Mouse (Mus musculus): ENCODE measurements around the gene Higd1a. TPM values are rescaled to one million over a fixed set of nuclear protein-coding genes. Genes with fewer than 3 reads are reported as not detected.
A peak's percentile ranks its signal among the peaks of the same experiment; 100 is the strongest.

The Higd1a gene
- polyA plus RNA-seq (2012; rRNA removed), result 55.1 and 55.2 TPM in 2 replicates

DNA sequence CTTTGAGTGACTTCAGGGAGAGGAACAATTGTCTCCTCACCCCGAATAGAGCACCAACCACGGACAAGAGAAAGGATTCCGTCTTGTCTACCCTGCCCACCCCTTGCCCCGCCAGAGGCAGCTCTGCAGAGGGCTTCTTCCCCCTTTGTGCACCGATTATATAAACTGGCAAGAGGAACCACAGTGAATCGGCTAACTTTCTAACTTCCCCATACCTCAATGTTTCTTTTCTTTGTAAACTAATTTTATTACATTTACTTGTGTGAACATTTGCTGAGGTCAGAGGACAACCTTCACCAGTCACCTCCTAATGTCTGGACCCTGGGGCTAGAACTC lies at the start of gene Higd1a:
TSS of gene Higd1a (minus strand) at position 210 of the 336 bp plus-strand sequence.
- no peak for DNase-seq (ENCODE audit: low spot score)

DNA sequence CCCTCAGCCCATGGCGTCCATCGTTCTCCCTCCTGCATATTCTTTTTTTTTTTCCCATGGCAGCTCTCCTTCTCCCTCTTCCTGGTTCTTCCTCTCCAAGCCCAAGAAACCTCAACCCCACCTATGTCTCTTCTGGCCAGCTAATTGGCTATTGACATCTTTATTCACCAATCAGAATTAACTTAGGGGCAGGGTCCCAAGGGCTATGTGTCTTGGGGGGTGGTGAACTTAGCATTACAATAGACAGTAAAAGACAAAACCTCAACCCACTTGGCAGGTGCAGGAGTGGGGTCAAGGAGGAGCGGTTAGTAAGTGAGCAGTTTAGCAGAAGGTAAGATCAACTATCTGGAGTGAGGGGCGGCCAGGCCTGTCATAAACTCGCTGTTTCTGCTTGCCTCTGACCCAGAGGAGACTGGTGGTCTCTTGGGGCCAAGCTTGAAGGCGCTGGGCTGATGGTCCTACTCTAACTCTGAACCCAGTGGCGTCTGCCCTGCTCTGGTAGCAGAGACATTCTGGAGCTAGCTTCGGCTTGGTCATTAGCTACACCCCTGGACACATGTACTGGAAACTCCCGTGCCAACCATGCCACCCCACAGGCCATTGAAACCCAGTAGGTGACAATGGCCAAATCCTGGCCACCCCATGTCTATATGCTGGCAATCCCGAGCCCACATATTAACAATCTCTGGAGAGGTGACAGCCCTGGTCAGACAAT lies 49.4 kb upstream of the Higd1a start:
- peak; percentile 11 for DNase-seq (ENCODE audit: low spot score)

GRCm38 (mm10) chr9:121906456-121906855 lies 48.3 kb upstream of the Higd1a start:
- peak; percentile 3 for DNase-seq (ENCODE audit: low spot score)

GRCm38 (mm10) chr9:121905556-121906185 lies 47.5 kb upstream of the Higd1a start:
- peak; percentile 6 for DNase-seq (ENCODE audit: low spot score)

DNA sequence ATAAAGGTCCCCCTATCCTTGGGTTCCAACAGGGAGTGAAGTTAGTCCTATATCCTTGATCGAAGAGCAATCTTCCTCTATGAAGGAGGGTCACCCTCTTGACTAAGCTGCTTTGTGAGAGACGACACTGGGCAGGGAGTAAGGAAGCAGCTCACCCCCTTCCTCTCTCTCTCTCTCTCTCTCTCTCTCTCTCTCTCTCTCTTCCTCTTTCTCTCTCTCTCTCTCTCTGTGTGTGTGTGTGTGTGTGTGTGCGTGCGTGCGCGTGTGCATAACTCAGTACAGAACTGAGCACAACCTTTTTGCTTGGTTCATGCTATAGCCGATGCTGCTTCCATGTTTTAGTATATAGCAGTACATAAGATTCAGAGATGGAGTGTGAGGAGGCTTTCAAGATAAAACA lies 46.8 kb upstream of the Higd1a start:
- DNase-seq (ENCODE audit: low spot score), result peak; percentile 2

DNA sequence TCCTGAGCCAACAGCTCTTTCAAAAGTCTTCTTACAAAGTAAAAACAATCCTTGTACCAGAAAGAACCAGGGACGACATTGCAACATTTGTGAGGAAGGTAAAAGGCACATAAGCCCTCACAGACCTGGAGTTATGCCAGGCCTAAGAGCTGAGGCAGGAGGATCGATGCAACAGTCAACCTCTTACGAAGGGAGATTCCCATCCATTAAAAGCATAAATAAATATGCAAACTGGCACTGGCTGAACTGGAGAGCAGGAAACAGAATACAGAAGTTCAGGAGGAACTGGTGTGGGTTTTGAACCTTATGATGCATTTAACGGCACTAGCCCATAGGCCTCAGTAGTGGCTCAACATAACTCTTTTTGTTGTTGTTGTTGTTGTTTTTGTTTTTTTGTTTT lies 46.2 kb upstream of the Higd1a start:
- DNase-seq (ENCODE audit: low spot score), result no peak

GRCm38 (mm10) chr9:121903476-121904305 lies 45.5 kb upstream of the Higd1a start:
- DNase-seq (ENCODE audit: low spot score), result peak; percentile 13

DNA sequence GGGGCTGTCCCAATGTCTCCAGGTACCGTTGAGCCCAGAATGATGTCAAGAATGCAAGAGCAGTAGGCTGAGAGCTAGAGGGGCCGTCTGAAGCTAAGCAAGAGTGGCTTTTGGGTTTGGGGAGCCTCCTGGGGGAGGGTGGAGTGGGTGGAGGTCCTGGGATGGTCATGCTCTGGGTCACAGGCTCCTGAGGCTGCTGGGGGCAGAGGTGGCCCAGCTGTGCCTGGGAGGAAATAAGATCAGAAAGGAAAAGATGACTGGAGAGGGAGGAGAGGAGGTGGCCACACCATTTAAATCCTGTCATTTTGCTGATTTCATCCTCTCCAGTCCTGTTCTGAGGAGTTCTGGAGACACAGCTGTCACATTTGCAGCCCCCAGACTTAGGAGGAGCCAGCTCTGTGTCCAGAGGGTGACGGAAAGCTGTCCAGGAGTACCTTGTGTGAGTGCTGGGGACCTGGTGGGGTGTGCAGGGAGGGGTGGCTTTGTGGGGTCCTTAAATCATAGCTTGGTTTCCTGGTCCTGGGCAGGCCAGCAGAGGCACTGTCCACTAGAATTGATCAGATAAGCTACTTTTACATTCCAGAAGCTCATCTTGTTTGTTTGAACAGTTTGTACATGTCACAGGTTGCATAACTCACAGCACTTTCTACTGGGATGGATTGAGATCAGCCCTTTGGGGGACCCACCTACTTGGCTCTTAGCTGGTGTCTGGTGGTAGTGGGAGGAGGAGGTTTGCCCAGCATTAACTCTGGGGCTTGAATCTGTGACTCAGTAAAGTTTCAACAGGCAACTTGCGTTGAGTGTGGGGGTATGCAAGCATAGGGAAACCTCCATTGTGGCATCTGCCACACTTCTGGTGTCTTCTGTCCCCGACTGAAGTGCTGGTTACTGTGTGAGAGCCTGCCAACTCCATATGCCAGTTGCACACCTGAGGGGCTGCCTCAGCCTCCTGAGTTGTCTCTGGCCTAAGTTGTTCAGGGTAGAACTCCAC lies 43.8 kb upstream of the Higd1a start:
- peak; percentile 18 for DNase-seq (ENCODE audit: low spot score)

DNA sequence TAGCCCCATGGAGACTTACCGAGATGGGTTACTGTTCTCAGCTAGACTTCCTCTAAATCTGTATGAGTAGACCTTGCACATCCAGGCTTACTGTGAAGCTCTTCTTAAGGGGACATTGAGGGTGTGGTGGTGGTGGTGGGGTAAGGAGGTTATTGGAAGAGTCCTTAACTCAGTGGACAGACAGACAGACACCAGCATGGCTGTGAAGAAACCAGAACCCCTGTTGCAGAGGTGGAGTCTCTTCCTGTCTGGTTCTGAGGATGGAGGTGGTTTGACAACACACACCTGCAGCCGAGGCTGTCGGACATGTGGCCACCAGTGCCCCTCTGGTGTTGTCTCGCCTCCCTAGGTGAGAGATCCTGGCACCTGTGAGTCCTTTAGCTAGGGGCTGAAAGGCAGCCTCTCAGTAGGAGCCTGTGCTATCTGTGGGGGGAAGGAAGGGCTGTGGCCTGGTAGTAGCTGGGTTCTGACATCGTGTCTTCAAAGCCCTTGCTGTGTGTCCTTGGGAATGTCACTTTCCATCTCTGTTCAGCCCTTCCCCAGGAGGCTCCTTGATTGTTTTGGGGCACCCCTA lies 42.2 kb upstream of the Higd1a start:
- DNase-seq (ENCODE audit: low spot score), result peak; percentile 15

DNA sequence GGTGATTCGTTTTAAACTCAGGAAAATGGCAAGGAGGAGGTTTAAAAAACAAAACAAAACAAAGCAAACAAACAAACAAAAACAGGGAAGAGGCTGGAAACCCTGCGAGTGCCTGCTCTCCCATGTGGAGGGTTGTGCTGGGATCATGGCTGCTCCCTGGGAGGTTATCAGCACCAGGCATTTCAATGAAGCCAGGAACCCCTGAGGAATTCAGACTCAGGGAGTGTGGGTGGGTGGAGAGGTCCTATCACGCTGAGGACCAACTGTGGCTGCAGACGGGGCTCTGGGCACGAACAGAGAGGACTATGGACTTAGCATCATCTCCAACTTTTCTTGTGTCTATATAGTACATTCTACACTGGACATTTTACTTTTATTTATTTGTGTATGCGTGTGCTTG lies 41.1 kb upstream of the Higd1a start:
- DNase-seq (ENCODE audit: low spot score), result peak; percentile 9

DNA sequence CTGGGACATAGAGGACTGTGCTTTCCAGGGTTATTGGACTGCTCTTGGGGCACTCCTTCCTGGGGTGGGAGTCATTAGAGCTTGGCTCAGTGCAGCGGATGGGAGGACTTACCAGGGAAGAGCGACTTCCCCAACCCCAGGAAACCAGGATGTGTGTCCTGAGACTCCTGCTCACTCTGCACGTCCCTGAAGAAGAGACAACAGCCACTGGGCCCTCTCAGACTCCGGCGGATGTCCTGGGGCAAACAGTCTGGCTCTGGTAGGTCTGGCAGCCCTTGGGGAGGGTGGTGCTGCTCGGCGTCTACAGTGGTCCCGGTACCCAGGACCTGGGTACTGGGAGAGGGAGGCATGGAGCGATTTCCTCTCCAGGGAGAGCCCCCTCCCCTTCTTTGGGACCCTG lies 40.1 kb upstream of the Higd1a start, which contains the start of gene Ackr2:
TSS of gene Ackr2 (plus strand) at position 111 of the 400 bp plus-strand sequence.
- peak; percentile 11 for DNase-seq (ENCODE audit: low spot score)

DNA sequence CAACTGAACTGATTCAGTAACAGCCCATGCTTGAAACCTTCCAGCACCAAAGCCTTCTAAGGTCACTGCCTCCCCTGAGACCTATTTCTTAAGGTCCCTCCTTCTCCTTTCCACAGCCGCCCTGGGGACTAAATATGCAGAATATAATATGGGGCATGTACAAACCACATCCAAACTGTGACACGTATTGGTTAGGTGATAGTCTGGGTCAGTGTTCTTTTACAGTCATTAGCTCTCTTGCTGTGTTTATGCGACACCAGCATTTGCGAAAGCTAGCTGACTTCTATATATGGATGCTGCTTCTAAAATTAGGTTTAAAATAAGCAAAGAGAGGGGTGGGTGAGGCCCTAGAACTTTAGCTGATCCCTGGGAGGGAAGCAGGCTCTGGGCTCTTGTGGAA lies 38.7 kb upstream of the Higd1a start:
- peak; percentile 13 for DNase-seq (ENCODE audit: low spot score)

GRCm38 (mm10) chr9:121895392-121895993 lies 37.3 kb upstream of the Higd1a start:
- peak; percentile 17 for DNase-seq (ENCODE audit: low spot score)

DNA sequence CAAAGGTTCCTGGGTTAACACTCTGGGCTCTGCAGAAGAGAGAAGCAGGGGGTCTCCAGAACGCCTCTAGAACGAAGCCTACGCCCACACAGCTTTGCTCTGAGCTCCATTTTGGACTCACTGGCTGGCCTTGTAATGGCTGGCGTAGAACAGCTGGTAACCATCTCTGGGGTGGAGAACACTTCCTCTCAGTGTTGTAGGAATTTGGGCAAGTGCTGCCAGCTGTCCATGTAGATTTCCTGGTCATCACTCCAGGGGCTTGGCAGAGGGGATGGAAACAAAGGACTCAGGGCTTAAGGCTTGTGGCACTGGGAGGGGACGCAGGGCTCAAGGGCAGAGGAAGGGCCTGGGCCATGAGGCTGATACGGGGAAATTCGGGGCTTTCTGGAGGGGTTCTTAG lies 36.3 kb upstream of the Higd1a start:
- peak; percentile 13 for DNase-seq (ENCODE audit: low spot score)

DNA sequence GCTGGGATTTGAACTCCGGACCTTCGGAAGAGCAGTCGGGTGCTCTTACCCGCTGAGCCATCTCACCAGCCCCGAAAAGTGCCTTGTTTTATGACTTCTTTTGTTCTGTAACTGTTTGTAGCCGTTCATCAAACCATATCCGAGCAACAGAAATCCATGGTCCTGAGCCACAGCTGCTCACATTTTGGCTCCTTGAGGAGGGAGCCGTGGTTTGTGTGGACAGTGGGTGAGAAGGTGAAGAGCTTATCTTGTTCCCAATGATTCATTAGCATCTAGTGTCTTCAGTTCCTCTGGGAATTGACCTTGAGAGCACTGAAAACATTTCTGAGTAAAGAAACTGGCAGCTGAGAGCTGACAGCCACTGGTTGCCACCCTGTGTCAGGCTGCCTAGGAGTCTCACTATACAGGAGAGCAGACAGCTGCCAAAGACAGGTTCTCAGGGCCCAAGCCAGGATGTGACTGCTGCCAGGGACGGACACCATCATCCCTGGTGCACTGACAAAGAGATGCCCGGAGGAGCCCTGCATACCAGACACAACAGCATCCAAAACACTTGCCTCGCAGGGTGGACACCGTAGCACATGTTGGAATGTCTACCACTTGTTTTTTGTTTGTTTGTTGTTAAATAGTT lies 34.0 kb upstream of the Higd1a start:
- peak; percentile 17 for DNase-seq (ENCODE audit: low spot score)

DNA sequence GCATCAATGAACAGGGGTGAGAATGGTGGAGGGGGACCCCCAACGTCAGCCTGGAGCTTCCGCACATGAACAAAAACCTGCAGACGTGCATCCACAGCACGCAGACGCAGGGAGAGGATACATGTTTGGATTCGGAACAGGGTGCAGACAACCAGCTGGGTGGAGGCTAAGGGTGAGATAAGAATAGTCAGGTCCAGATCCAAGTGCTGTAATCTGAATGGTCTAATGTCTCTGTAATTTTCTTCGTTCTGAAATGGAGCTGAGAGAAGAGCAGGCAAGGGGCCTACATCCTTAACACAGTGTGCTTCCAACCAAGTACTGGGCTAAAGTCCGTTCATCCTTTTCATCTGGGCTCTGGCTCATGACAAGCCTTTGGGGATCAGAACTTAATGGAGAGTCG lies 33.1 kb upstream of the Higd1a start:
- DNase-seq (ENCODE audit: low spot score), result no peak

DNA sequence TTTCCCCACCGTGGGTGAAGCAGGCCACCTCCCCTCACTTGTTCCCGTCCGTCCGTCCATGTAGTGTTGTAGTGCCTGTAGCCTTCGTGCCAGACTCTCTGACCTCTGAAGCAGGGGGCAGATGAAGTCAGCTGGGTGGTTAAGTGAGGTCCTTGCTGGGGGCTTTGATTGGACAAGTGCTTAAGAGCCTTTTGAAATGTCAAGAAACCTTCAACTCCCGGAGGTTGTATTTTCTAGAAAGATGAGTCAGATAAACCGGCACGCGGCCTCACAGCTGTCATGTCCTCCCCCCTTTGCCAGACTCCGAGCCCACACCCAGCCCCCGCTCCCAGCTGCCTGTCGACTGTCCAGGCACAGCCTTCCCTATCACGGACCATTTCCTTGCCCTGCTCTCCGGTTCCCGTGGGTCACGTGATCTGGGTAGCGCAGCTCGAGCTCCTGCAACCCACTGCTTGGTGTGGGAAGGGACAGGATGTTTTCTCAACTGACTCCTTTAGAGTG lies 32.3 kb upstream of the Higd1a start:
- DNase-seq (ENCODE audit: low spot score), result peak; percentile 42

GRCm38 (mm10) chr9:121889927-121890440 lies 31.8 kb upstream of the Higd1a start:
- peak; percentile 28 for DNase-seq (ENCODE audit: low spot score)

- no peak for DNase-seq (ENCODE audit: low spot score)
Measured at GRCm38 (mm10) chr9:121882015-121882457, 23.9 kb upstream of the Higd1a start.

DNA sequence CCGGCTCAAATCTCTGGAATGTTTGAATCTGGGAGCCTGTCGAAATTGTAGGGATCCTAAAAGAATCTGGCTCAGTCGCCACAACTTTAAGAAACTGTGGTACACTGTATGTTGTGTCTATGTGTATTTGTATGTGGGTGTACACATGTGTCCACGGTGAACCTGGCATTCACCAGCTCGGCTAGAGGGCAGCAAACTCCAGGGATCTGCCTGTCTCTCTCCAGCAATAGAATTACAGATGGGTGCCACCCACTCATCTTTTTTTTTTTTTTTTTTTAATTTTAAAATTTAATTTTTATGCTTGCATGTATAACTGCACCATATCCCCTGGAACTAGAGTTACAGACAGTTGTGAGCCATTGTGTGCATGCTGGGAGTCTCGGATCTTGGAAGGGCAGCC lies 23.1 kb upstream of the Higd1a start:
- no peak for DNase-seq (ENCODE audit: low spot score)

Data from urinary bladder, adult 2 months (tissue).